Mouse (Mus musculus) kidney, postnatal 14 days (tissue): Measurements from ENCODE around the gene Psmb5.
A peak's percentile ranks its signal among the peaks of the same experiment; 100 is the strongest.

ENCODE experiments used
- DNase-seq: peaks from one replicate; pipeline ENCODE4 v3.0.0; 2022; ENCODE audit warnings: mixed read lengths

Gene Psmb5

GRCm38 (mm10) chr14:54591056-54591455 is 26.8 kb downstream of the Psmb5 start:
- no peak for DNase-seq

GRCm38 (mm10) chr14:54583681-54584338 is 34.0 kb downstream of the Psmb5 start:
- peak; percentile 75 for DNase-seq

- DNase-seq: no peak
These were observed 35.3 kb downstream of the Psmb5 start for GRCm38 (mm10) chr14:54582536-54582935.

- no peak for DNase-seq
These were observed 38.2 kb downstream of the Psmb5 start for GRCm38 (mm10) chr14:54579638-54580037.

- DNase-seq: peak; percentile 65
These were observed 39.8 kb downstream of the Psmb5 start for GRCm38 (mm10) chr14:54578063-54578462.

GRCm38 (mm10) chr14:54577089-54577982 is 40.5 kb downstream of the Psmb5 start, which contains the start of gene Ajuba:
Gene Ajuba (minus strand): TSS chr14:54577558.
- peak; percentile 95 for DNase-seq

GRCm38 (mm10) chr14:54576241-54577088 is 41.4 kb downstream of the Psmb5 start:
- DNase-seq: peak; percentile 62

- peak; percentile 94 for DNase-seq
These were observed 42.2 kb downstream of the Psmb5 start for GRCm38 (mm10) chr14:54575631-54576030.

- DNase-seq: no peak
These were observed 42.8 kb downstream of the Psmb5 start for GRCm38 (mm10) chr14:54575031-54575430.

- DNase-seq: peak; percentile 24
These were observed 43.6 kb downstream of the Psmb5 start for GRCm38 (mm10) chr14:54574253-54574652.

- peak; percentile 89 for DNase-seq
These were observed 44.8 kb downstream of the Psmb5 start for GRCm38 (mm10) chr14:54572790-54573736.

- DNase-seq: no peak
These were observed 45.7 kb downstream of the Psmb5 start for GRCm38 (mm10) chr14:54572122-54572521.

GRCm38 (mm10) chr14:54569451-54570392 is 48.1 kb downstream of the Psmb5 start:
- no peak for DNase-seq

- DNase-seq: peak; percentile 84
These were observed 49.0 kb downstream of the Psmb5 start for GRCm38 (mm10) chr14:54568694-54569414.
